Mouse (Mus musculus): ENCODE measurements around the gene Lcmt1.

Lcmt1 gene

GRCm38 (mm10) chr7:123360185-123360584, 9.4 kb upstream of the Lcmt1 start:
- in situ Hi-C loops (cut with MboI) = no loop called here

GRCm38 (mm10) chr7:123361229-123361980, 8.2 kb upstream of the Lcmt1 start:
- in situ Hi-C loops (cut with MboI) = no loop called here

GRCm38 (mm10) chr7:123362806-123363205, 6.8 kb upstream of the Lcmt1 start:
- in situ Hi-C loops (cut with MboI) = no loop called here

GRCm38 (mm10) chr7:123363971-123364370, 5.6 kb upstream of the Lcmt1 start:
- in situ Hi-C loops (cut with MboI) = no loop called here

GRCm38 (mm10) chr7:123365876-123366741, 3.5 kb upstream of the Lcmt1 start:
- in situ Hi-C loops (cut with MboI) = loop anchor here (5.0 kb wide), 1 partner anchor 34 kb away; no protein-coding TSS in a partner anchor

GRCm38 (mm10) chr7:123366806-123367205, 2.8 kb upstream of the Lcmt1 start:
- in situ Hi-C loops (cut with MboI) = loop anchor here (5.0 kb wide), 1 partner anchor 35 kb away; no protein-coding TSS in a partner anchor

- in situ Hi-C loops (cut with MboI) = loop anchor here (5.0 kb wide), 1 partner anchor 35 kb away; no protein-coding TSS in a partner anchor
Observed at GRCm38 (mm10) chr7:123367218-123368150, 2.1 kb upstream of the Lcmt1 start.

- in situ Hi-C loops (cut with MboI) = loop anchor here (5.0 kb wide), 1 partner anchor 36 kb away; no protein-coding TSS in a partner anchor
Observed at GRCm38 (mm10) chr7:123368187-123368586, 1.4 kb upstream of the Lcmt1 start.

- in situ Hi-C loops (cut with MboI) = loop anchor here (5.0 kb wide), 1 partner anchor 37 kb away; no protein-coding TSS in a partner anchor
Observed at GRCm38 (mm10) chr7:123368778-123369746, 522 bp upstream of the Lcmt1 start.

GRCm38 (mm10) chr7:123370700-123371099, 1.1 kb downstream of the Lcmt1 start:
- in situ Hi-C loops (cut with MboI) = no loop called here

- in situ Hi-C loops (cut with MboI) = no loop called here
Observed at GRCm38 (mm10) chr7:123371501-123371900, 1.9 kb downstream of the Lcmt1 start.

- in situ Hi-C loops (cut with MboI) = no loop called here
Observed at GRCm38 (mm10) chr7:123377443-123378400, 8.1 kb downstream of the Lcmt1 start.

GRCm38 (mm10) chr7:123385693-123386407, 16.3 kb downstream of the Lcmt1 start:
- in situ Hi-C loops (cut with MboI) = no loop called here

- in situ Hi-C loops (cut with MboI) = no loop called here
Observed at GRCm38 (mm10) chr7:123389686-123390280, 20.2 kb downstream of the Lcmt1 start.

- in situ Hi-C loops (cut with MboI) = no loop called here
Observed at GRCm38 (mm10) chr7:123394271-123394670, 24.7 kb downstream of the Lcmt1 start.

GRCm38 (mm10) chr7:123396900-123397299, 27.3 kb downstream of the Lcmt1 start:
- in situ Hi-C loops (cut with MboI) = no loop called here

GRCm38 (mm10) chr7:123397369-123397768, 27.8 kb downstream of the Lcmt1 start:
- in situ Hi-C loops (cut with MboI) = no loop called here

- in situ Hi-C loops (cut with MboI) = no loop called here
Observed at GRCm38 (mm10) chr7:123397931-123398330, 28.3 kb downstream of the Lcmt1 start.

Measured in mature B cell (primary cell).